Mouse (Mus musculus) heart, adult 18-20 months (tissue): ENCODE measurements around the gene B4galnt2. TPM values are rescaled to one million over a fixed set of nuclear protein-coding genes. Genes with fewer than 3 reads are reported as not detected.

ENCODE experiments used
- DNase-seq, 2 experiments: peaks; one replicate each; pipeline ENCODE4 v3.0.0; 2021 to 2022; ENCODE audit warnings: mixed read lengths in 1 of 2
- microRNA-seq, 2 experiments: library from miRNA; unstranded; fragments of <30 nt; microRNA quantifications; one replicate each; pipeline ENCODE4 v1.2.0; 2022
- total RNA-seq, 2 experiments: library from RNA; stranded (reverse); gene quantifications; 2 replicates each; pipeline ENCODE4 v1.2.3; 2021

The B4galnt2 gene
- total RNA-seq, 2 experiments from 2014 or later, result not detected

GRCm38 (mm10) chr11:95827168-95827447 lies 87.6 kb downstream of the B4galnt2 start:
- no peak for DNase-seq

DNA sequence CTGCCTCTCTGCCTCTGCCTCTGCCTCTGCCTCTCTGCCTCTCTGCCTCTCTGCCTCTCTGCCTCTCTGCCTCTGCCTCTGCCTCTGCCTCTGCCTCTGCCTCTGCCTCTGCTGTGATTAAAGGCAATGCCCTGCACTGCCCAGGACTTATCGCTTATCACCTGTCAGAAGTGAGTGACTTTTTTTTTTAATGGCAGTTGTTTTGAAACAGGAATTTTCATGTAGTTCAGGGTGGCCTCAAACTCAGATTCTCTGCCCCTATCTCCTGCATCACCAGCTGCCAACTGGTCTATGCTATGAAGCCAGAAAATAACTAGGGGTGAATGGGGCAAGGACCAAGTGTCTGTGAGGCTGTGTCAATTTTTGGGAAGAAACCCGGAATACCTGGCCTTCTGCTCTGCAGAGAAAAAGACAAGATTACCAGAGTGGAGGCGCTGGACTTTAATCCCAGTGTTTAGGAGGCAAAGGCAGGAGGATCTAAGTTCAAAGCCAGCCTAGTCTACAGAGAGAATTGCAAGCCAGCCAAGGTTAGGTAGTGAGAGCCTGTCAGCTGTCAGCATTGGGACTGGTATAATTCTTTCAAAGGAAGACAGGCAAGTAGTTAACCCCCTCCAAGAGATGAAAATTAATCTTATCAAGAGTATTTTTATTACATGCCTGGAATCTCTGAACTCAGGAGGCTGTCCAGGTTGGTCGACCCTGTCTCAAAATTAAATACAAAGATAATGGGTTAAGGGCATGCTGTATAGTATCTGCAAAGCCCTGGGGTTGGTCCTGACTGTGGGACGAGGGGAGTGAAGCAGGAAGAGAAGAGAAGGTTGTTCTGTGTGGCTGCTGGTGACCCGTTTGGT lies 88.1 kb downstream of the B4galnt2 start:
- peak in 1 of 2 experiments; percentile 19 for DNase-seq

- DNase-seq, result peak in 1 of 2 experiments; percentile 29
Observed at GRCm38 (mm10) chr11:95825625-95826024, 89.1 kb downstream of the B4galnt2 start.

DNA sequence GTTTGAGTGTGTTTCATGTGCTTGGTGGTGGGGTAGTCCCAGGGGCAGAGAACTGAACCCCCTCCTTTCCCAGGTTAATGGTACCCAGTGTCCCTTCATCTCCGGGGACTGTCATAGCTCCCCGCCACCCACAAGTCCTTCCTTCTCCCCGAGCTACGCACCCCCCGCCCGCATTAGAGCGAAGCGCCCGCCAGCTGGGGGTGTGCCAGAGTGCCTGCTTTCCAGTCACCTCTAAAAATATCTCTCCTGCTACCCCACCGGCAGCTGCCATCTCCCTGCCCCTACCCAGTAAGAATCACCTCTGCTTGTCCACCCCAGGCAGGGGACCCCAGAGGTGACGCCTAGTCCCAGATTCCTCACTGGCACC lies 89.8 kb downstream of the B4galnt2 start:
- peak; percentile 88 to 89 for DNase-seq

DNA sequence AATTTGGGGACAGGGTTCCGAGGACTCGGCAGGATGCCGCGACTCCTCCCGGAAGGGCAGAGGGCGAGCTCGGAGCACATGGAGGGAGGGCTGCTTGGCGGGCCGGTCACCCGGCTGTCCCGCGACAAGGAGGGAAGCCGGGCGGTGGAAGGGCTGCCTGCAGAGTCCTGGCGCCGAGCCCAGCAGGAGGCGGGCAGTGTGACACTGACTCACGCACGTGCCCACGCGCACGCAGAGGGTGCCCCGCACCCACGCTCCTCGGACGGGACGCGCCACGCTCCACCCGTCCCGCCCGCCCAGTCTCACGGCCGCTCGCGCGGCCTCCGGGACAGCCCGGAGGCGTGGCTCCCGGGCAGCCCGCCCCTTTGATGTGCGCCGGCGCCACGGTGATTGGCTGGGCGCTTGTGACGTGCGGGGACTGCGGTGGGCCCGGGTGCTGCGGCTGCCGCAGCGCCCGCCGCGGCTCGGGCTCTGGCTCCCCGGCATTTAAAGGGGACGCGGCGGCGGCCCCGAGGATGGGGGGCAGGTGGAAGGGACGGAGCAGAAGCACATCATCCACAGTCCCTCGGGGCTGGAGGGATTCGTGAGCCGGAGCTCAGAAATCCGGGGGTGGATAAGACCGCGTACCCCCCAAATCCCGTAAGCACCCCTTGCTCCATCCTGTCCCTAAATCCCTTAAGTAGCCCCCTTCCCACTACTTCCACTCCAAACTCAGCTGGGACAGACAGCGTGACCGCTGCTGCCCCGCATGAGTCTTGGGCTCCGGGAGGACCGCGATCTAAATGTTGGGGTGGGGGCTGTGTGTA lies 90.4 kb downstream of the B4galnt2 start, which contains the start of gene Phospho1:
TSS of gene Phospho1 (plus strand) at position 429 of the 806 bp plus-strand sequence.
- peak; percentile 92 to 96 for DNase-seq

DNA sequence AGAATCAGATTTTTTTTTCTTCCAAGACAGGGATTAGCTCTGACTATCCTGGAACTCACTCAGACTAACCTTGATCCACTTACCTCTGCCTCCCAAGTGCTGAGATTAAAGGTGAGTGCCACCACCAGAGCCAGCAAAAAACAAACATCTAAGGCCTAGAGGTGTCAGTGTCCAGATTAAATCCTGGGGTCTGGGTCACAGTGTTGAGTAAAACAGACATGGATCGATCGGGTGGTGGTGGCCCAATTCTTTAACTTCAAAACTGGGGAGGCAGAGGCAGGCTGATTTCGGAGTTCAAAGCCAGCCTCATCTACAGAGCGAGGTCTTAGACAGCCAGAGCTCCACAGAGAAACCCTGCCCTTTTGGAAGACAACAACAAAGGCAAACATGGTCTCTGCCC lies 92.3 kb downstream of the B4galnt2 start:
- DNase-seq, result no peak

DNA sequence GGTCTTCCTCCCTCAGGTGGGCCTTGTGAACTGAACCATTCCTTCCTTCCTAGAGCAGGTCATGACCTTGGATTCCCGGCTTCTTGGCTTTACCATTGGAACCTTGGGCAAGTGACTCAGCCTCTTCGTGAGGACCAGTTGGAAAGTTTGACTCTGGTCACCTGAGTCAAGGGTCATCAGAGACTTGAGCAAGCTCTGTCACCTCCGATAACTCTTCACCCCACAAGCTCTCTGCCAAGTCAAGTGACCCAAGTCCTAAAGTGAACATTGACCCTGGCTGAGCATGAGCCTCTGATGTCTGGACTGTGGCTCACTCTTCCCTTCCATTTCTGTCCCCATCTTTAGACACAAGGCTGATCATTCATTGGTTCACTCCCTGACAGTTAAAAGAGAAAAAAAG lies 93.2 kb downstream of the B4galnt2 start:
- DNase-seq, result no peak

- DNase-seq, result no peak
Observed at GRCm38 (mm10) chr11:95819138-95819537, 95.6 kb downstream of the B4galnt2 start.

Small RNA genes within 50 kb of the gene (microRNA-seq; reads per million reads assigned to microRNA genes)
- 0 reads per million in 2 experiments for gene Mir3063

Other genes with a start within 250 kb of the B4galnt2 start
- gene Phb, start 247.9 kb downstream of the B4galnt2 start, total RNA-seq, result 100 to 1,000 TPM; 428 to 436 TPM
- 10 to 100 TPM; 49.4 to 52.2 TPM for gene Zfp652, start 202.2 kb downstream of the B4galnt2 start, total RNA-seq
- gene B130006D01Rik, start 191.3 kb downstream of the B4galnt2 start, total RNA-seq, result under 1 TPM; 0.15 to 0.28 TPM
- gene Phospho1, start 90.4 kb downstream of the B4galnt2 start, total RNA-seq, result 100 to 1,000 TPM; 165 to 174 TPM
- 10 to 100 TPM; 19.2 to 22.1 TPM for gene Gngt2, start 77.7 kb downstream of the B4galnt2 start, total RNA-seq
- gene Abi3, start 72.4 kb downstream of the B4galnt2 start, total RNA-seq, result 1 to 10 TPM; 9.2 to 9.9 TPM
- gene Igf2bp1, start 91.0 kb upstream of the B4galnt2 start, total RNA-seq, result under 1 TPM; 0.05 to 0.35 TPM
- gene Gip, start 109.7 kb upstream of the B4galnt2 start, total RNA-seq, result not detected
- 10 to 100 TPM; 43.6 to 44.9 TPM for gene Snf8, start 120.0 kb upstream of the B4galnt2 start, total RNA-seq
- 10 to 100 TPM; 32.0 to 32.3 TPM for gene Ube2z, start 150.5 kb upstream of the B4galnt2 start, total RNA-seq
- 1,000 to 10,000 TPM; 3,280 to 3,727 TPM for gene Atp5g1, start 160.8 kb upstream of the B4galnt2 start, total RNA-seq
- not detected for gene Calcoco2, start 197.1 kb upstream of the B4galnt2 start, total RNA-seq
- not detected for gene Ttll6, start 218.9 kb upstream of the B4galnt2 start, total RNA-seq